Mouse (Mus musculus): ENCODE data around the gene Oas2. TPM values are rescaled to one million over a fixed set of nuclear protein-coding genes. Genes with fewer than 3 reads are reported as not detected.

Oas2 gene
- total and polyA plus RNA-seq, 2 experiments from 2014 or later, result 0.15 TPM; not detected in 1

DNA sequence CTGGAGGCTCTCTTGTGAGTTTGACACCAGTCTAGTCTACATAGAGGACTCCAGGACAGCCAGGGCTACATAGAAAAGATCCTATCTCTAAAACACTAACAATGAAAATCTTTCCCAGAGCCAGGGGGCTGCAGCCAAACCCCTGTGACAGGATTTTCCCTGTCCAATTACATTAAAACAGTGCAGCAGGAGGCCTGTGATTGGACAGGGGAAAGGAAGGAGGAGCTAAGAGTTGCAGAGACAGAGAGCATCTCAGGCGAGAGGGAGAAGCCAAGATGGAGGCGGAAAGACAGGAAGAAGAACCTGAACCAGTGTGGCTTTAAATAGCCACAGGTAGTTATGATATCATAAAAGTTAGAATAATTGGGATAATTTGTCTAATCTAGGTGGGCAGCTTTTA, 32.8 kb upstream of the Oas2 start:
- no peak for DNase-seq (ENCODE audit: low spot score)
- H3K4me2 ChIP-seq (ENCODE audit: low read depth, low read length), result no peak overlapping the region
- no peak overlapping the region for H3K9ac ChIP-seq (replicated peaks; ENCODE audit: low read depth, low read length)
- H3K4me1 ChIP-seq (ENCODE audit: control insufficient read depth, insufficient read depth), result peaks cover 20% of the 10 kb centered on the region
- H3K27ac ChIP-seq (ENCODE audit: low read depth), result no peak overlapping the region
- no peak for TF ChIP-seq EP300 (IDR thresholded peaks at IDR 0.05; ENCODE audit: low read depth)
- no peak for TF ChIP-seq CTCF (IDR thresholded peaks at IDR 0.05; ENCODE audit: low read depth)
- no peaks in the 10 kb centered on the region for H3K36me3 ChIP-seq (replicated peaks; ENCODE audit: control insufficient read depth, insufficient read depth, low read length)
- no peak overlapping the region for H3K4me3 ChIP-seq (ENCODE audit: low read depth, low read length)
- H3K27me3 ChIP-seq (ENCODE audit: control insufficient read depth, insufficient read depth, low read length), result 0 out of 2 replicates have a peak, but pooled peaks cover 3% of the 10 kb centered on the region
- no peak for ATAC-seq (ENCODE audit: insufficient read depth, low read depth)
- WGBS, result 81% methylated on average over 2 of the region's 2 CpGs
- H3K9me3 ChIP-seq (replicated peaks; ENCODE audit: control insufficient read depth, low read length), result no peaks in the 10 kb centered on the region

- no peak overlapping the region for H3K27ac ChIP-seq (ENCODE audit: low read depth)
- H3K4me1 ChIP-seq (ENCODE audit: control insufficient read depth, insufficient read depth), result peaks cover 23% of the 10 kb centered on the region
- no peaks in the 10 kb centered on the region for H3K9me3 ChIP-seq (replicated peaks; ENCODE audit: control insufficient read depth, low read length)
- ATAC-seq (ENCODE audit: insufficient read depth, low read depth) (no peak), DNase-seq (ENCODE audit: low spot score) (no peak)
- H3K9ac ChIP-seq (replicated peaks; ENCODE audit: low read depth, low read length), result no peak overlapping the region
- no peaks in the 10 kb centered on the region for H3K27me3 ChIP-seq (ENCODE audit: control insufficient read depth, insufficient read depth, low read length)
- 100% methylated on average over 1 of the region's 1 CpGs for WGBS
- H3K36me3 ChIP-seq (replicated peaks; ENCODE audit: control insufficient read depth, insufficient read depth, low read length), result no peaks in the 10 kb centered on the region
- TF ChIP-seq CTCF (IDR thresholded peaks at IDR 0.05; ENCODE audit: low read depth) (peak; percentile 6; the same call in 1 of the 2 replicates), EP300 (IDR thresholded peaks at IDR 0.05; ENCODE audit: low read depth) (no peak)
- H3K4me2 ChIP-seq (ENCODE audit: low read depth, low read length), result no peak overlapping the region
- H3K4me3 ChIP-seq (ENCODE audit: low read depth, low read length), result no peak overlapping the region
These were observed 32.0 kb upstream of the Oas2 start for GRCm38 (mm10) chr5:120781646-120782045.

GRCm38 (mm10) chr5:120779922-120780321, 30.3 kb upstream of the Oas2 start:
- WGBS, result 0% methylated on average over 3 of the region's 3 CpGs
- Histone ChIP-seq H3K27ac (ENCODE audit: low read depth) (peak overlapping the region; percentile 89), H3K4me3 (ENCODE audit: low read depth, low read length) (peak overlapping the region; percentile 14), H3K36me3 (replicated peaks; ENCODE audit: control insufficient read depth, insufficient read depth, low read length) (no peaks in the 10 kb centered on the region), H3K27me3 (ENCODE audit: control insufficient read depth, insufficient read depth, low read length) (no peaks in the 10 kb centered on the region), H3K4me1 (ENCODE audit: control insufficient read depth, insufficient read depth) (peaks cover 32% of the 10 kb centered on the region), H3K9me3 (replicated peaks; ENCODE audit: control insufficient read depth, low read length) (no peaks in the 10 kb centered on the region), H3K9ac (replicated peaks; ENCODE audit: low read depth, low read length) (no peak overlapping the region), H3K4me2 (ENCODE audit: low read depth, low read length) (peak overlapping the region; percentile 45)
- DNase-seq (ENCODE audit: low spot score) (peak; percentile 50), ATAC-seq (ENCODE audit: insufficient read depth, low read depth) (peak; percentile 65)
- TF ChIP-seq CTCF (IDR thresholded peaks at IDR 0.05; ENCODE audit: low read depth) (no peak), EP300 (IDR thresholded peaks at IDR 0.05; ENCODE audit: low read depth) (peak; percentile 65)

GRCm38 (mm10) chr5:120778941-120779340, 29.3 kb upstream of the Oas2 start:
- no peak overlapping the region for H3K4me2 ChIP-seq (ENCODE audit: low read depth, low read length)
- H3K4me1 ChIP-seq (ENCODE audit: control insufficient read depth, insufficient read depth), result peaks cover 32% of the 10 kb centered on the region
- no peaks in the 10 kb centered on the region for H3K36me3 ChIP-seq (replicated peaks; ENCODE audit: control insufficient read depth, insufficient read depth, low read length)
- H3K9me3 ChIP-seq (replicated peaks; ENCODE audit: control insufficient read depth, low read length), result no peaks in the 10 kb centered on the region
- DNase-seq (ENCODE audit: low spot score), result no peak
- H3K4me3 ChIP-seq (ENCODE audit: low read depth, low read length), result no peak overlapping the region
- H3K27me3 ChIP-seq (ENCODE audit: control insufficient read depth, insufficient read depth, low read length), result no peaks in the 10 kb centered on the region
- no peak for ATAC-seq (ENCODE audit: insufficient read depth, low read depth)
- 36% methylated on average over 2 of the region's 2 CpGs for WGBS
- TF ChIP-seq EP300 (IDR thresholded peaks at IDR 0.05; ENCODE audit: low read depth), result no peak
- no peak for TF ChIP-seq CTCF (IDR thresholded peaks at IDR 0.05; ENCODE audit: low read depth)
- peak overlapping the region; percentile 89; the same call in 1 of the 2 replicates for H3K27ac ChIP-seq (ENCODE audit: low read depth)
- H3K9ac ChIP-seq (replicated peaks; ENCODE audit: low read depth, low read length), result no peak overlapping the region

GRCm38 (mm10) chr5:120777478-120777877, 27.8 kb upstream of the Oas2 start, which contains the start of gene Oas3:
Gene Oas3, minus strand, starts transcription at chr5:120777661.
- Histone ChIP-seq H3K4me3 (ENCODE audit: low read depth, low read length) (no peak within 1 kb of the TSS), H3K4me1 (ENCODE audit: control insufficient read depth, insufficient read depth) (peaks cover 32% of the 10 kb centered on the region), H3K27me3 (ENCODE audit: control insufficient read depth, insufficient read depth, low read length) (no peaks in the 10 kb centered on the region), H3K9ac (replicated peaks; ENCODE audit: low read depth, low read length) (no peak within 1 kb of the TSS; the same call in 1 of the 2 replicates), H3K36me3 (replicated peaks; ENCODE audit: control insufficient read depth, insufficient read depth, low read length) (no peaks in the 10 kb centered on the region), H3K27ac (ENCODE audit: low read depth) (no peak within 1 kb of the TSS), H3K9me3 (replicated peaks; ENCODE audit: control insufficient read depth, low read length) (no peaks in the 10 kb centered on the region), H3K4me2 (ENCODE audit: low read depth, low read length) (no peak within 1 kb of the TSS)
- TF ChIP-seq CTCF (IDR thresholded peaks at IDR 0.05; ENCODE audit: low read depth) (no peak), EP300 (IDR thresholded peaks at IDR 0.05; ENCODE audit: low read depth) (no peak)
- DNase-seq (ENCODE audit: low spot score), result no peak
- WGBS, result 78% methylated on average over 9 of the region's 9 CpGs
- no peak for ATAC-seq (ENCODE audit: insufficient read depth, low read depth)

DNA sequence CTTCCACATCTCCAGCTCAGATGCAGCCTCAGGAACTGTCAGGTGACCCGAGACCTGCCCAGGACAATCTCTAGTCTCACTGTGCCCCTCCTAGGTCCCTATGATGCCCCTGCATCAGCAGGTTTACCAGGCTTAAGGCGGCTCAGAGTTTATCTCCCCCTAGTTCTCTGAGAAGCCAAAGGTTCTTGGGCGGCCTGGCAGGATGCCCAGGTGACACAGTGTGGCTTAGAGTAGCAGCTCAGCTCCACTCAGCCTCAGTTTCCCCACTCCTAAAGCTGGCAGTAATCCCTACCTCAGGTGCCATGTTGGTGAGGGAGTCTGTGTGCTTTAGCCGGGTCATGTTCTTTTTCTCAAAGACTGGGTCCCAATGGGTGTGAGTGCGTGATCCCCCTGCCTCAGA, 27.1 kb upstream of the Oas2 start:
- Histone ChIP-seq H3K4me3 (ENCODE audit: low read depth, low read length) (no peak overlapping the region), H3K36me3 (replicated peaks; ENCODE audit: control insufficient read depth, insufficient read depth, low read length) (no peaks in the 10 kb centered on the region), H3K27ac (ENCODE audit: low read depth) (no peak overlapping the region), H3K9me3 (replicated peaks; ENCODE audit: control insufficient read depth, low read length) (no peaks in the 10 kb centered on the region), H3K4me1 (ENCODE audit: control insufficient read depth, insufficient read depth) (peaks cover 32% of the 10 kb centered on the region), H3K27me3 (ENCODE audit: control insufficient read depth, insufficient read depth, low read length) (no peaks in the 10 kb centered on the region), H3K4me2 (ENCODE audit: low read depth, low read length) (no peak overlapping the region), H3K9ac (replicated peaks; ENCODE audit: low read depth, low read length) (no peak overlapping the region)
- DNase-seq (ENCODE audit: low spot score), result no peak
- 70% methylated on average over 5 of the region's 5 CpGs for WGBS
- TF ChIP-seq EP300 (IDR thresholded peaks at IDR 0.05; ENCODE audit: low read depth) (no peak), CTCF (IDR thresholded peaks at IDR 0.05; ENCODE audit: low read depth) (no peak)
- ATAC-seq (ENCODE audit: insufficient read depth, low read depth), result no peak
